Mouse (Mus musculus) urinary bladder, postnatal 25 days (tissue): Measurements from ENCODE around the gene Baiap2l2.

Source experiments
- DNase-seq: peaks from one replicate; pipeline ENCODE4 v3.0.0; 2022; ENCODE audit warnings: low spot score

Baiap2l2 gene

DNA sequence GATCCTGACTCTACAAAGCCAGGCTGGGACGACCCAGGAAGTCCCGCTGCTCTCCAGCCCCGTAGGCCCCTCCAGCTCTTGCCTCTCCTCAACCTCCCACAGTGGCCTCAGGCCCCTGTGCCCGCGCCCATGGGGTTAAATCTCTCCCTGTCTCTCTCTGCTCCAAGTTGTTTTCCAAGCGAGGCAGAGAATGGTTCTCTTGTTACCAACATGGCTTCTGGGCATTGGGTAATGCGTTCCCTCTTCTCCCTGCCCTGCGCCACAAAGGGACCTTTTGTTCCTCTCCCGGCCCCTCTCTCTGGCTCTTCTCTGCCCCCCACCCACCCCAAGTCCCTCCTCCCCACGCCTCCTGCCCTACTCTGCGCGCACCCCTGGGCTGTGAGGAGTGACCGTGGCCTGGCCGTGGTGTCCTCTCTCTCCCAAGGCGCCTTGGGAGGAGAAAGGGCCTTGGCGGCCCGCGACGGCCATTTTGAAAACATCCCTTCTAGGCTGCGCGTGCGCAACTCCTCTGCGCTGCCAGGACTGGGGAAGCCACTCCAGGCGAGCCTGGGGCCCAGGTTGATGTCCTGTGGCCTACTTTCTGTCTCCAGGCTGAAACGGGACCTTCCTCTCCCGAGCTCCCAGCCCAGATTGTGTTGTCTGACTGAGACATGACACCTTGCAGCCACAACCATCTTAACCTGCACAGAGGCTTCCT lies 72.4 kb downstream of the Baiap2l2 start:
- DNase-seq: no peak

DNA sequence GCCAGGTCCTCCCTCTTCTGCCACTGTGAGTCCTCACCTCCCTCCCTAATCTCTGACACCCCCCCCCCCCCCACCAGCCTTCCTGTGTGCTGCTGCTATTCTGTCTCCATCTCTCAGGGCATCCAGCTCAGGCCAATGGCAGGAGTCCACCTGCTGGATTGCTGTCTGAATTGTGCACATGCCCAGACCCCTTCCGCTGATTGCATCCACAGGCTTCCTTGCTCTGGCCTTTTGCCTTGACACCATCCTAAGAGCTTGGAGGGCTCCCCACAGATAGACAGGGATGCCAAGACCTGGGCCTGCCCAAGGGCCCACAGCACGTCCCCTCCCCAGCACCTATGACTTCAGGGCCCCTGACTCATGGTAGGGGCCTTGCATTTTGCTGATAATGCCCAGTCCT lies 75.0 kb downstream of the Baiap2l2 start:
- no peak for DNase-seq

DNA sequence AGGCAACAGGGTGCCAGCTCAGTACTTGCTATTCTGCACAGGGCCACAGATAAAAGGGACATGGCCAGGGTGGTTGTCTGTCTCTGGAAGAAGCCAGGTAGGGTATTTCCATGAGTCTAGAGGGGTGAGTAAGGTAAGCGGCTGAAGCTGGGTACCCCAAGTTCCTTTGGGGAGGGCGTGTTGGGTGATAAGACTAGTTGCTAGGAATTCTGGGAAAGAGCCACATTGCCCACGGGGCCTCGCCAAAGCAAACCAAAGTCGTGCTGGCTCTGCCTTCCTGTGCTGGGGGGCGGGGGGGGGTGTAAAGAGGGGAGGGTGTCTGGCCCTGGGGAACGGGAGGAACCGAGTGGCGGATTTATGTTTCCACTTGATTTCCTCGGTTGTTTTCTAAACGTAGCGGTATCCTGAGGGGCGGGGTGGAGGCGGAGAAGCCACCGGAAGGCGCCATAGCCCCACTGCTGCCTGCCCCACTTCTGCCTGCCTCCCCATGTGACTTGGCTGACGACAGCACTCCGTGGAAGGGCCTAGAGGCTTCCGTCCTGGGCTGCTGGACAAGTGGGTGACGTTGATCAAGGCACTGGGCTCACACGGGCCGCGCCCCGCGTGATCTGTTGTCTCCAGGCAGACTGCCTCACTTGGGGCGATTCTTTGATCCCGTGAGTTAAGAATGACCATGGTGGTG lies 76.4 kb downstream of the Baiap2l2 start:
- DNase-seq: no peak

DNA sequence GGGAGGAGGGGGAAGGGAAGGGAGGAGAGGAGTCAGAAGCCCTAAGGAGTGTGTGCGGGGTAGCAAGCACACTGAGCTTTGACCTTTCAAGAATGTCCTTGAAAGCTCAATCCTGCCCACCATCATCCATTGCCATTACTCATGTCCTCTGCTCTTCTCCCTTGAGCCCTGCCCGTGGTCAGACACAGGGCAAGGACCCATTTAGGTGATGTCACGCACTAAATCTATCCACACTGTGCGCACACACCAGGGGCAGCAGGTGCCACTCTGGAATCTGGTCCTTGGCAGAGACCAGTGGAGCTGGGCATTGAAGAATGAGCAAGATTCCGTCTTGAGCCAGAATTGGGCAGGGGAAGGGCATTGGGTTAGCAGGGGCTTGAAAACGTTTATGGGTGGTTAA lies 77.1 kb downstream of the Baiap2l2 start:
- DNase-seq: no peak
